Mouse (Mus musculus): ENCODE results near the gene Rabac1. TPM values are rescaled to one million over a fixed set of nuclear protein-coding genes. Genes with fewer than 3 reads are reported as not detected.

The Rabac1 gene
- total RNA-seq (2015; ENCODE audit: low replicate concordance) = 11.7 and 35.0 TPM in 2 replicates
- total RNA-seq (2017; ENCODE audit: low replicate concordance) = 11.0 and 11.3 TPM in 2 replicates

- ATAC-seq (replicated peaks; ENCODE audit: low FRiP score, poor library complexity, severe bottlenecking) = peak; percentile 96
Observed at GRCm38 (mm10) chr7:24971972-24972893, at the start of gene Rabac1. Gene Rabac1, minus strand, starts transcription at chr7:24972754.

DNA sequence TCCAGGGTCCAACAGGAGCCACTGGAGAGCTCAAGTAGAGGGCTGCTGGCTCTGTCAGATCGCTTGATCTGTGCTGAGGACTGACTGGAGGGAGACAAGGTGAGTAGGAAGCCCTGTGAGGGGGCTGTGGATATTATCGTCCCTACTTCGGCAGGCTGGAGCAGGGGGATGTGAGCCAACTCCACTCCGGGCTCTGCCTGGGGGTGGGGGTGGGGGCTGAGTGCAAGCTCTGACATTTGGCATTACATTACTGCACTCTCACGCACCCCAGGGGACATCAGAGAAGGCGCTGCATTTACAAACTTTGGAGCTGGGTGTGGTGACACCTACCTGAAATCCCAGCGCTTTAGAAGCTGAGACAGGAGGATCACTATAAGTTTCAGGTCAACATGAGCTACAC lies 39.0 kb upstream of the Rabac1 start:
- ATAC-seq (replicated peaks; ENCODE audit: low FRiP score, poor library complexity, severe bottlenecking) = no peak

- ATAC-seq (replicated peaks; ENCODE audit: low FRiP score, poor library complexity, severe bottlenecking) = peak; percentile 41; the same call in 1 of the 2 replicates
Observed at GRCm38 (mm10) chr7:25010090-25010913, 37.7 kb upstream of the Rabac1 start.

DNA sequence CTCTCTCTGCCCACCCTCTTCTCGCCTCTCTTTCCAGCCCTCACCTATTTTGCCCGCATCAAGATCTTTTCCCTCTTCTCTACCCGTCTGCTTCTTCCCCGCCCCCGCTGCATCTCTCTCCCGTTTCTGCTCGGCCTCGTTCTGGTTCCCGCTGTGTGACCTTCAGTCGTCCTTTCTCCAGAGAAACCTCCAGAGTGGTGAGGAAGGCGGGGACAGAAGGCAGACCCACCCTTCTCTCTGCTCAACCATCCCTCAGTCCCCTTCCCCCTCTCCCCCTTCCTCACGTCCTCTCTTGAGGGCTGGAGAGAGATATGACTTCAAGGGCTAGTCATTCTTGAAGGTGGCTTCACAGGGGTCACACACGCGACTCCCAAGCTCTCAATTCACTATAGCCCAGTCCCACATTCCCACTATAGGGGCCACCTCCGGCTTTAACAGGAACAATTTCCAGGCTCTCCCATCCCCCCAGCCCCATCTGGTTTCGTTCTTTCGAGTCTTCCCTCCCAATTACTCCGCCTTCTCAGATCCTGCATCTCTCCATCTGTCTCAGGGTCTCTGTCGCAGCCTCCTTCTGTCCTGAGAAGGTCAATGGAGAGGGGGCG lies 36.6 kb upstream of the Rabac1 start:
- no peak for ATAC-seq (replicated peaks; ENCODE audit: low FRiP score, poor library complexity, severe bottlenecking)

DNA sequence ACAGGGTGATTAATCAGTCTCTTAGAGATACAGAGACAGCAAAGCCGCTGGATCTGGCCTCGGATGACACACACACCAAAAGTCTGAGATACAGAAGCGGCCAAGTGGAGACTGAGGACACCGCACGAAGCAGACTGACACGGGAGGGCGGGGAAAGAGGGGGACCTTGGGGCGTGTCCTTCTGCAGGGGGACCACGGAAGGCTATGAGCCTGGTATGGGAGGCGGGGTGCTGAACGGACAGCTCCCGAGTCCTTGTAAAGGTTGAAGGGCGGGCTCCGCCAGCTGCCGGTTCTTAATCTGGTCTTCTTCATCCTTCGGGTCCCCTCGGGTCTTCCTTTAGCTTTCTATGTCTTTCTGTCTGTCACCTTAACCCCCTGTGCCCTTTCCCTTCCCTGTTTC lies 36.1 kb upstream of the Rabac1 start:
- ATAC-seq (replicated peaks; ENCODE audit: low FRiP score, poor library complexity, severe bottlenecking) = no peak

DNA sequence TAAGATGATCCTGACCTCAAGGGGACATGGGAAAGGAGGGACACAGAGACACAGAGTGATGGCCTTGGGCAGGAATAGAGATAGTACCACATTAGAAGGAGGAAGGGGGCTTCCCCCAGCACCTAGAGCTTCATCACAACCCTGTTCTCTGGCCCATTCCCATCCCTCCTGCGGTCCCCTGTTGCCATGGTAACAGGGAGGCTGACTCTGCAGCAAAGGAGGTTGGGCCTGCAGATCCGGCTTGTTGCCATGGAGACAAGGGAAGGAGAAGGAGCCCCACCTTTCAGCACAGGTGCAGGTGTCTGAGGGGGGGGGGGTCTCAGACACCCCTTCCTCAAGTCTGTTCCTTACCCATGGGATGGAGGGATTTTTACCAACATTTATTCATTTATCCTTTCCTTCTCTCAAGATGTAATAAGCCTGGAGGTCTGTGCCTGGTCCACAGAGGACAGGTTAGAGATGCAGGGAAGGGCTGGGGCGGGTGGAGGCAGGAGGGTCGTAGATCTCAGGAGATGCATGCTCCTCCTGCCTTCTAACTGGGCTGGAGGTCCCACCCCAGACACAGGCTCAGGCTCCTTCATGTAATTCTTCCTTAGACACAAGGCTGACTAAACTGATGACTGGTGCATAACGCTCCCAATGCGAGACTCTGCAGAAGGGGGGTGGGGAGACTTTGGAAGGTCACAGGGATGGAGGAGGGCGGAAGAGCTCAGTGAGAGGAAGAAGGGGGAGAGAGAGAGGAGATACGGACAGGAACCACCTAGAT lies 35.2 kb upstream of the Rabac1 start:
- no peak for ATAC-seq (replicated peaks; ENCODE audit: low FRiP score, poor library complexity, severe bottlenecking)

DNA sequence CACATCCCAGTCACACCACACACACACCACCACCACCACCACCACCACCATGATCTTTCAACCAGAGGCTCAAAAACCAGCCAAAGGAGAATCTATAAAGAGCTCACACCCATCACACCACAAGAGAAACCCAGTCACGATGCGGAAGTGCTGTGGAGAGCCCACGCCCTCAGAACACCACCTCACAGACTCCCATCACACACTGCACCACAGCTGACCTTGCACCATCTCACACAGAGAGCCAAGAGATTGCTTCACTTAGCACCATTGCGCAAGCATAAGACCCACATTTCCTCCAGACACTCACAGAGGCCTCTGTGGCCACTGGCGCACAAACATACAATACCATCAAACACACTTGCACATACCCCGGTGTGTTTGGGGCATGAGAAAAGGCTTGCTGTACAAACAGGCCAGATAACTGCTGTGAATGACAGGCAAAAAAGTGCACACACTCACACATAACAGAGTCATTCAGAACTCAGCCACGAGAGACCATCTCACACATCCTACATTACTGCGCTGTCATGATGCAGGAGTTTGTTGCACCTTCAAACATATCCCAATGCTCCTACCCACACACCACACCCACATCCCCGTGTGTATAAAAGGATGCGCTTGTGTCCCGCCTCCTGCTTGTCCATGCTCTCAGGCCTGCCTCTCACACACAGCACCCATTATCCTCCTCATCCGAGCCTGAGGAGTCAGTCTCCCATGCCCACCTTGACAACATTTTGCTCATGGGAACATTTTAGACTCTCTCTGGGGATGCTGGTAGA lies 34.2 kb upstream of the Rabac1 start:
- no peak for ATAC-seq (replicated peaks; ENCODE audit: low FRiP score, poor library complexity, severe bottlenecking)

DNA sequence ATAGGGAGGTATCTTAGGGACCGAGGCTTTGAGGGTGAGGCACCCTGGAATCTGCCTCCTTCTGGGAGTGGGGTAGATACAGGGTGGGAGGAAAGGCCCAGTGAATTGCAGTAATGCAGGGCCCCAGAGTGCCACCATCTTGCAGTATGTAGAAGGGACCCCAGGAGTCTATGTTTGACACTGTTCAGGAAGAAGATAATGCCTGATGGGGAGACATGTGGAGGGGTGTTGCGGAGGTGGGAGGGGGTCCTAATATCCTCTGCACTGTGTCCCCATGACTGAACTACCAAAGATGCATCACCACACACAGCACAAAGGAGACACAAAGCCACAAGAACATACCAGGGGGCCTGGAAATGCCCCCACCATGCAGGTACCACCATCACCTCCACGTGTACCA lies 33.6 kb upstream of the Rabac1 start:
- ATAC-seq (replicated peaks; ENCODE audit: low FRiP score, poor library complexity, severe bottlenecking) = no peak

- no peak for ATAC-seq (replicated peaks; ENCODE audit: low FRiP score, poor library complexity, severe bottlenecking)
Observed at GRCm38 (mm10) chr7:25005421-25006065, 33.0 kb upstream of the Rabac1 start, which contains the start of gene Atp1a3. Gene Atp1a3, minus strand, starts transcription at chr7:25005958.

GRCm38 (mm10) chr7:25004806-25005205 lies 32.3 kb upstream of the Rabac1 start:
- ATAC-seq (replicated peaks; ENCODE audit: low FRiP score, poor library complexity, severe bottlenecking) = no peak

GRCm38 (mm10) chr7:25003820-25004388 lies 31.4 kb upstream of the Rabac1 start:
- no peak for ATAC-seq (replicated peaks; ENCODE audit: low FRiP score, poor library complexity, severe bottlenecking)

DNA sequence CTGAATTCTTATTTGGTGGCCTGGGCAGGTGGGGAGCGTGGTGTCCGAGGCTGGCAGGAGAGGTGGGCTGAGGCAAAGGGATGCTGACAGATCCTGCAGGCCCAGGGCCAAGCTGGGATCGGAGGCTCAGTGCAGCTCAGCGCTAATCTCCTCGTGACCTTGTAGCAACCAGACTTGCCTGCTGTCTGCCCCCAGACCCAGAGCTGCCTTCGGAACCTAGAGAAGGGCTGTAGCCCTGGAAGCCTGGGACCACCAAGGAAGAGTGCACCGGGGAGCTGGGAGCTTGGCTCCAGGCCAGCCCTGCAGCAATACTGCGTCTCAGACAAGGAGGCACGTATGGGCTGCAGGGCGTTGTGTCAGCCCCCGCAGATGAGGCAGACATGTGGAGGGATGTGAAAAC lies 30.7 kb upstream of the Rabac1 start:
- ATAC-seq (replicated peaks; ENCODE audit: low FRiP score, poor library complexity, severe bottlenecking) = no peak

- ATAC-seq (replicated peaks; ENCODE audit: low FRiP score, poor library complexity, severe bottlenecking) = no peak
Observed at GRCm38 (mm10) chr7:25000711-25001110, 28.2 kb upstream of the Rabac1 start.

DNA sequence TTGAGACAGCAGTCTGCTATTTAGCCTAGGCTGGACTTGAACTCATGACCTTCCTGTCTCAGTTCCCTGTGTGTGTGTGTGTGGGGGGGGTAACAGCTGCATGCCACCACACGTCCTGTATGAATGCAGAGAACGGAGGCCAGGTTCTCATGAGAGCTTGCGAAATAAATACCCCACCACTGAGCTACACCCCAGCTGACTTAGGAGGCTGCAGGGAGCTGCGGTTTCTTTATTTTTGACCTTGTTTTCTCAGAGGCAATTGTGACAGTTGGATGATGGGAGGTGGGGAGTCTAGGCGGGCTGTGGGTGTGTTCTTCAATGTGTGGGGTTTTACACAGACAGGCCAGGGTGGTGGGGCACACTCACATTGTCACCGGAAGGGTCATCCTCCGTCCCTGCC lies 27.7 kb upstream of the Rabac1 start:
- no peak; the same call in 1 of the 2 replicates for ATAC-seq (replicated peaks; ENCODE audit: low FRiP score, poor library complexity, severe bottlenecking)

GRCm38 (mm10) chr7:24993081-24993480 lies 20.5 kb upstream of the Rabac1 start:
- ATAC-seq (replicated peaks; ENCODE audit: low FRiP score, poor library complexity, severe bottlenecking) = no peak

GRCm38 (mm10) chr7:24990478-24990877 lies 17.9 kb upstream of the Rabac1 start:
- no peak for ATAC-seq (replicated peaks; ENCODE audit: low FRiP score, poor library complexity, severe bottlenecking)

GRCm38 (mm10) chr7:24987941-24988340 lies 15.4 kb upstream of the Rabac1 start:
- ATAC-seq (replicated peaks; ENCODE audit: low FRiP score, poor library complexity, severe bottlenecking) = no peak

DNA sequence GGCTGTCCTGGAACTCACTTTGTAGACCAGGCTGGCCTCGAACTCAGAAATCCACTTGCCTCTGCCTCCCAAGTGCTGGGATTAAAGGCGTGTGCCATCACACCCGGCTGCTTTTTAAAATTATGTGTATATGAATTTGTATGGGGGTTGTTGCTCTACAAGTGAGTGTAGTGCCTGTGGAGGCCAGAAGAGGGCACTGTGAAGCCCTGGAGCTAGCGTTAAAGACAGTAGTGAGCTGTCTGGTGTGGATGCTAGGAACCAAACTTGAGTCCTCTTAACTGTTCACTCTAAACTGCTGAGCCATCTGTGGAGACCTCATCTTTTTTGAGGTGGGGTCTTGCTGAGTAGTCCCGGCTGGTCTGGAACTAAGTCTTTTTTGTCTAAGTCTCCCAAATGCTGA lies 13.2 kb upstream of the Rabac1 start:
- 0 out of 2 replicates have a peak, but pooled peaks have one; percentile 71 for ATAC-seq (replicated peaks; ENCODE audit: low FRiP score, poor library complexity, severe bottlenecking)
